Mouse (Mus musculus) intestine, embryonic 14.5 days (tissue): ENCODE results near the gene Qprt. TPM values are rescaled to one million over a fixed set of nuclear protein-coding genes. Genes with fewer than 3 reads are reported as not detected.

Experiments used
- ATAC-seq: fragments of 200-750 bp; cut with Nextera tagmentation; replicated peaks from 2 replicates; pipeline ENCODE4 v1.8.0; 2017; ENCODE audit warnings: low read depth, moderate number of reproducible peaks, moderate TSS enrichment, moderate library complexity; ENCODE audit not compliant: low FRiP score, low TSS enrichment
- DNase-seq: peaks from one replicate; pipeline ENCODE4 v3.0.0-alpha.2; 2018; ENCODE audit warnings: low spot score
- H3K27ac ChIP-seq: fragments of 300-500 bp; sonication (generic); 2 replicates; pipeline ENCODE4 v1.5.1; 2014; ENCODE audit warnings: low read depth, mild to moderate bottlenecking, control low read depth
- H3K27me3 ChIP-seq: fragments of 300-500 bp; sonication (generic); replicated peaks from 2 replicates; pipeline ENCODE4 v1.6.1; 2014; ENCODE audit warnings: low read length, control low read depth; ENCODE audit not compliant: control insufficient read depth, insufficient read depth
- H3K36me3 ChIP-seq: fragments of 300-500 bp; sonication (generic); 2 replicates; pipeline ENCODE4 v1.6.1; 2014; ENCODE audit warnings: low read length, control low read depth; ENCODE audit not compliant: control insufficient read depth, insufficient read depth
- H3K4me1 ChIP-seq: fragments of 300-500 bp; sonication (generic); replicated peaks from 2 replicates; pipeline ENCODE4 v1.6.1; 2014; ENCODE audit warnings: low read length, control low read depth, mixed read lengths; ENCODE audit not compliant: control insufficient read depth, insufficient read depth
- H3K4me2 ChIP-seq: fragments of 300-500 bp; sonication (generic); 2 replicates; pipeline ENCODE4 v1.6.1; 2014; ENCODE audit warnings: low read length
- H3K4me3 ChIP-seq: fragments of 300-500 bp; sonication (generic); 2 replicates; pipeline ENCODE4 v1.5.1; 2014; ENCODE audit warnings: low read depth, low read length, control low read depth, mixed read lengths
- H3K9ac ChIP-seq: fragments of 300-500 bp; sonication (generic); 2 replicates; pipeline ENCODE4 v1.6.1; 2014; ENCODE audit warnings: mild to moderate bottlenecking, low read length
- H3K9me3 ChIP-seq: fragments of 300-500 bp; sonication (generic); 2 replicates; pipeline ENCODE4 v1.6.1; 2016; ENCODE audit warnings: low read length, control low read depth; ENCODE audit not compliant: control insufficient read depth
- WGBS: fragments of 180-500 bp; shearing (Covaris S2); extraction: QIAGEN DNeasy Blood & Tissue Kit; methylation state at CpG from one replicate; pipeline ENCODE4 v1.1.7; 2014; 5-methylcytosine and 5-hydroxymethylcytosine counted together
- polyA plus RNA-seq: library from polyadenylated mRNA; unstranded; fragments of >200 nt; fragmentation: Nextera tagmentation; extraction: Ambion mirVana; gene quantifications from 2 replicates; pipeline ENCODE4 v1.2.1, GENCODE M21; 2014

Qprt gene
- polyA plus RNA-seq, 1 experiment from 2014 or later = 2.9 TPM

DNA sequence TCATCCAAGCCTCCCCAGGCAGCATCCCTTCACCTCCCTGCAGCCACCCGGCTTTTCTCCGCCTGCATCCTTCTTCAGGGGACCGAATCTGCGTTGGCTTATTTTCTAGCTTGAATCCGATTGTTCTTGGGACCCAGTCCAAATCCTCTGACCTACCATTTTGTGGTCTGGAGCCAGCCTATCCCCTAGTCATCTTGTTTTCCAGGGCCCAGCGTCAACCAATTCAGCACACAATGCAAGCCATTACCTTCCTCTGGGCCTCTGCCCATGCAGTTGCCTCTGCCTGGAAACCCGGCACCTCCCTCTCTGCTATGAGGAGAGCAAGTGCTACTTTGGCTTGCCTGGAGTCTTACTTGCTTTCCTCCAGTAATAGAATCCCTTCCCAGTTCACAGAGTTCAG lies 16.5 kb downstream of the Qprt start:
- H3K27ac ChIP-seq = no peak overlapping the region
- H3K4me2 ChIP-seq = no peak overlapping the region
- WGBS = 76% methylated on average over 7 of the region's 7 CpGs
- no peaks in the 10 kb centered on the region for H3K9me3 ChIP-seq
- no peak for ATAC-seq
- no peak overlapping the region for H3K9ac ChIP-seq
- H3K4me3 ChIP-seq = no peak overlapping the region
- no peak for DNase-seq
- H3K27me3 ChIP-seq = no peaks in the 10 kb centered on the region
- H3K4me1 ChIP-seq = no peaks in the 10 kb centered on the region
- no peaks in the 10 kb centered on the region for H3K36me3 ChIP-seq

DNA sequence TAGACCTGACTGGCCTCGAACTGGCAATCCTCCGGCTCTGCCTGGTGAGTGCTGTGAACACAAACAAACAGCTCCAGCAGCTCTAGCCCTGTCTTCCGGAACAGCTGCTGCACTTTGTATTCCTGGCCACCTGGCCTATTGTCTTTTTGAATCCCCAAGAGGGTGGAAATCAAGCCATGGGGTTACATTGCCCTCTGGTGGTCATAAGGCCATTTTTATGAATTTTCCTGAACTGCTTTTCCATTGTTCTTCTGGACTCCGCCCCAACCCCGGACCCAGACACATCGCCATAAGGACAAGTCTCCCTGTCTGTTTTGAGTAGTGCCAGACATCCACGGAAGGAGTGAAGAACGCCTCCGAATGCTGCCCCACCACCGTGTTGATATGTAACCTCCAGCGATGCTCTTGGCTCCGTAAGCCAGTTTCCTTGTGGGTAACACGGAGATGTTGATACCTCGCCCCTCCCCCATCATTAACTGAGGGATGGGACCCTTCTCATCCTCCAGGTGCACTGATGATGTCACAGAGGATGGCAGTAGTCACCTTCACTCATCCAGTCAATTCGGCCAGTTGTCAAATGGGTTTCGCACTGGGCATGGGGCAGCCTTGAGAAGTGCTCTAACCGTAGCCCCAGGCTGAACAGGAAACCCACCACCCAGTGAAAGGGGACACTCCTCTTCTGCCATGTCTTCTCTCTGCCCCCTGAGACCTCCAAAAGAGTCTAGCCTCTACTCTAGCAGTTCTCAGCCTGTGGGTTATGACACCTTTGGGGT lies 17.3 kb downstream of the Qprt start:
- Histone ChIP-seq H3K9me3 (no peaks in the 10 kb centered on the region), H3K27ac (no peak overlapping the region; the same call in 1 of the 2 replicates), H3K27me3 (no peaks in the 10 kb centered on the region), H3K4me2 (peak overlapping the region; percentile 56), H3K36me3 (no peaks in the 10 kb centered on the region), H3K4me3 (peak overlapping the region; percentile 35), H3K9ac (peak overlapping the region; percentile 43), H3K4me1 (no peaks in the 10 kb centered on the region)
- DNase-seq (peak; percentile 91), ATAC-seq (peak; percentile 78)
- WGBS = 13% methylated on average over 17 of the region's 17 CpGs

DNA sequence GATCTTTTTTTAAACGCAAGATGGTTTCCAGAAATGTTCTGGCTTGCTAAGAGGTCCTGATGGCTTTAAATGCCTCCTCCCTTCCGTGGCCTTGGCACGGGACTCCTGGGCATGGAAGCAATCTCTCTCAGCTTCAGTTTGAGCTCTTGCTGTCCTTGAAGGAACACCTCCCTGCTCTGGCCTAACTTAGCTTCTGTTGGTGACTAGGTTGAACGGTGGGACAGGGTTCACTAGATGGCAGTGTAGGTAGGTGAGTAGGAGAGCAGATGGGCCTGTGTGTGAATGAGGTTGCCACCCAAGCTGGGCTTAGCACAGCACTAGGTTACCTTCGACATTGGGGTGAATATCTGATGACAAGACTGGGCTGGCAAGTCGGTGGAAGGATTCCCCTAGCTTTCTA lies 18.1 kb downstream of the Qprt start:
- Histone ChIP-seq H3K9ac (no peak overlapping the region), H3K4me2 (no peak overlapping the region), H3K27ac (no peak overlapping the region), H3K36me3 (no peaks in the 10 kb centered on the region), H3K4me3 (no peak overlapping the region), H3K4me1 (no peaks in the 10 kb centered on the region), H3K9me3 (no peaks in the 10 kb centered on the region), H3K27me3 (no peaks in the 10 kb centered on the region)
- WGBS = 57% methylated on average over 6 of the region's 6 CpGs
- 0 out of 2 replicates have a peak, but pooled peaks have one; percentile 14 for ATAC-seq
- DNase-seq = no peak

DNA sequence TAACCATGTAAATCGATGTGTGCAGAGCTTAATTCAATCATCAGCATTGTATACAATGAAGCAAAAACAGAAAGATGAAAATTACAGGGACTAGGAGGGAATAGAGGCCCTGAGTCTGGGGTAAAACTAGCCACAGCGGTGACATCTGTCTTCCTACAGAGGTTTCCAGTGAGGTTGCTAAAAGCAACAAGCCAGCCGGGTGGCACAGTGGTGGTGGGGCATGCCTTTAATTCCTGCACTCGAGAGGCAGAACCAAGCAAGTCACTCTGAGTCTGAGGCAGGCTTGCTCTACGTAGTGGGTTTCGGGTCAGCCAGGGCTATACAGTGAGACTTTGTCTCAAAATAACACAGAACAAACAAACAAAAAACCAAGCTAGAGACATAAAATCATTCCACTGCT lies 19.9 kb downstream of the Qprt start:
- WGBS = 77% methylated on average over 6 of the region's 6 CpGs
- no peak overlapping the region for H3K27ac ChIP-seq
- no peak overlapping the region for H3K4me3 ChIP-seq
- H3K9me3 ChIP-seq = no peaks in the 10 kb centered on the region
- no peaks in the 10 kb centered on the region for H3K36me3 ChIP-seq
- no peak overlapping the region for H3K9ac ChIP-seq
- H3K4me2 ChIP-seq = no peak overlapping the region
- H3K4me1 ChIP-seq = no peaks in the 10 kb centered on the region
- ATAC-seq = no peak
- DNase-seq = no peak
- H3K27me3 ChIP-seq = no peaks in the 10 kb centered on the region

DNA sequence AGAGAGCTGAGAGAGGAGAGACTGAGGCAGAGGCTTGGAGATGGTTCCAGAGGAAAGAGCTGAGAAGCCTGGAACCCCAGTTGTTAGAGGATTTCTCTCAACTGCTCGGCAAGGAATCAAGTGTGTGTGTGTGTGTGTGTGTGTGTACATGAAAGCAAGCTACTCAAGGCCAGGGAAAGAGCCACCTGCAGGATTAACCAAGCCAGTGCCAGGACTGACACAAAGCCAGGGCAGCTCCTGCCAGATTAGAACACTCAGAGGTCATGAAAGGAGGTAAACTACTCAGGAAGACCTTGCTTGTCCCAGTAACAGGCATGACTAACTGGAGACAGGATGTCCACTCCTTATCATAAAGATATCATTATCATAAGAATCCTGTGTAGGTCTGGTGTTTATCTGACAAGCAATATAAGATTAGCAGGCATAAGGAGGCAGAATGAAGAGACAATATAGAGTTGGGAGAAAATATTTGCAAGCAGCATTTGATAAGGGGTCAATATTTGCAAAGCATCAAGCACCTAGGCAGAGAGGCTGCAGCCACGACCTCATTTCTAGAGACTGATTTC lies 20.5 kb downstream of the Qprt start:
- Histone ChIP-seq H3K27me3 (no peaks in the 10 kb centered on the region), H3K36me3 (no peaks in the 10 kb centered on the region), H3K27ac (no peak overlapping the region), H3K4me2 (no peak overlapping the region), H3K4me1 (no peaks in the 10 kb centered on the region), H3K9ac (no peak overlapping the region), H3K4me3 (no peak overlapping the region), H3K9me3 (no peaks in the 10 kb centered on the region)
- DNase-seq (no peak), ATAC-seq (no peak)
- 30% methylated on average over 2 of the region's 2 CpGs for whole genome bisulfite sequencing

DNA sequence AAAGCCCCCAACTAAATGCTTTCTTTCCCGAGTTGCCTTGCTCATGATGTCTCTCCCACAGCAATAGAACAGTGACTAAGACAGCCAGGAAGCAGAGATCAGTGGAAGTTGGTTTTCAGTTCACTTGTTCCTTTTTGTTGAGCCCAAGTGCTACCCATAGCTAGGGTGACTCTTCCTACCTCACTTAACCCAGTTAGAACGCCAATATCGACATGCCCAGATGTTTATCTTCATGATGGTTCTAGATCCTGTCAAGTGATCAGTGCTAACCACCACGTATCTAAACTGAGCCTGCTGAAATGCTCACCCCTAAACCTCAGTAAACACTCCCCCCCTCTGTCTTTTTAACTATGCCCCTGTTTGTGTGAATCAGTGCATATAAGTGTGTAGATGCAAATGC lies 22.5 kb downstream of the Qprt start:
- DNase-seq (no peak), ATAC-seq (no peak)
- Histone ChIP-seq H3K4me2 (no peak overlapping the region), H3K9me3 (no peaks in the 10 kb centered on the region), H3K9ac (no peak overlapping the region), H3K27me3 (no peaks in the 10 kb centered on the region), H3K4me1 (no peaks in the 10 kb centered on the region), H3K27ac (no peak overlapping the region), H3K4me3 (no peak overlapping the region), H3K36me3 (no peaks in the 10 kb centered on the region)
- 85% methylated on average over 4 of the region's 4 CpGs for WGBS

DNA sequence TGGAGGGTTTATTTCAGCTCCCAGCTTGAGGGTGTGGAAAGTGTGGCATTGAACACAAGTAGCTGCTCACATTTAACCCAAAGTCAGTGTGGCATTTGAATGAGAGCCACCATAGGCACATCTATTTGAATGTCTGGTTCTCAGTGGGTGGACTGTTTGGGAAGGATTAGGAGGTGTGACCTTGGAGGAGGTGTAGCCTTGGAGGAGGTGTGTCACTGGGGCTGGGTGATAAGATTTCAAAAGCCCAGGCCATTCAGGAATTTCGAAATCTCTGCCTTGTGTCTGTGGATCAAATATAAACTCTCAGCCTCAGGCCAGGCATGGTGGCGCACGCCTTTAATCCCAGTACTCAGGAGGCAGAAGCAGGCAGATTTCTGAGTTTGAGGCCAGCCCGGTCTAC lies 23.1 kb downstream of the Qprt start:
- no peaks in the 10 kb centered on the region for H3K36me3 ChIP-seq

DNA sequence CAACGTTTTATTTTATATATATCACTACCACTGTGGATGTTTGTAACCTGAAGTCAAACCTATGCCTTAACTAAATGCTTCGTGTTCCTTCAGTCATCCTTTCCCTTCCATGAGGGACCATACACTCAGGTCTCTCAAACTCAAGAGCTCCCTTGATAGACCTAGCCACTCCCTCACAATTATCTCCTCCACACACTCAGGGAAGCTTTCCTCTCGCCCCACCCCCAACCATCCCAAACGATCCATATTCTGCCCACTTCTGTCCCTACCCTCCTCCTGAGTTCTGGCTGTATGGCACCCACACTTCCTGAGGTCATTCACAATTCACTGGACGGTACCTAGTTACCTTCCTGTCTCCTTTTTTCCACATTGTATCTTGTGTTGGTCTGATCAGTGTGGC lies 23.5 kb downstream of the Qprt start:
- DNase-seq (no peak), ATAC-seq (no peak)
- H3K36me3 ChIP-seq = no peaks in the 10 kb centered on the region
- H3K27me3 ChIP-seq = no peaks in the 10 kb centered on the region
- no peak overlapping the region for H3K9ac ChIP-seq
- WGBS = 84% methylated on average over 5 of the region's 5 CpGs
- H3K9me3 ChIP-seq = no peaks in the 10 kb centered on the region
- H3K4me2 ChIP-seq = no peak overlapping the region
- H3K27ac ChIP-seq = no peak overlapping the region
- no peak overlapping the region for H3K4me3 ChIP-seq
- H3K4me1 ChIP-seq = no peaks in the 10 kb centered on the region

More for the DNA sequence above, 23.1 kb downstream of the Qprt start:
- no peaks in the 10 kb centered on the region for H3K4me1 ChIP-seq
- H3K4me2 ChIP-seq = no peak overlapping the region
- H3K27me3 ChIP-seq = no peaks in the 10 kb centered on the region
- no peaks in the 10 kb centered on the region for H3K9me3 ChIP-seq
- no peak overlapping the region for H3K9ac ChIP-seq
- DNase-seq = no peak
- H3K4me3 ChIP-seq = no peak overlapping the region
- WGBS = 86% methylated on average over 4 of the region's 4 CpGs
- no peak for ATAC-seq
- no peak overlapping the region for H3K27ac ChIP-seq

DNA sequence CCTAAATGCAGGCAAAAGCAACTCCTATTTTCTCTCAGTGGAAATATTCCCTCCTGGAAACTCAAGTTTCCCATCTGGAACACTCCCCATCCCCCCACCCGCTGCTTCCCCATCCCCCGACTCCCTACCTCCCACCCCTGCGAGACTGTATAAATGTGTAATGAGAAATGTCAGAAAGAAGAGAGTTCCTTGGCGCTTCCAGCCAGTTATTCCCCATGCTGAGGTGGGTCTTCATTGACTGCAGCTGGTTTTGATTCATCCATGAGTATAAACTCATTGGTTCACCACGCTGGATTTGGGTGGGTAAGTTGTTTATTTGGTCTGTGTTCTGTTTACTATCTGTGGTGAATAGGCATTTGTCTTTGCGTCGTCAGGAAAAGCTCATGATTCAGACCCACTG lies 25.6 kb downstream of the Qprt start:
- DNase-seq (no peak), ATAC-seq (no peak)
- Histone ChIP-seq H3K27ac (no peak overlapping the region), H3K36me3 (no peaks in the 10 kb centered on the region), H3K4me2 (no peak overlapping the region), H3K9me3 (no peaks in the 10 kb centered on the region), H3K4me1 (peaks cover 3% of the 10 kb centered on the region; the same call in 1 of the 2 replicates), H3K9ac (no peak overlapping the region), H3K27me3 (no peaks in the 10 kb centered on the region), H3K4me3 (no peak overlapping the region)
- 54% methylated on average over 7 of the region's 7 CpGs for WGBS
